Mouse (Mus musculus) cerebellum, adult 18-20 months (tissue): Measurements from ENCODE around the gene Fnbp1l.

Experiments used
- DNase-seq, 2 experiments: peaks; one replicate each; pipeline ENCODE4 v3.0.0; 2021

The Fnbp1l gene

DNA sequence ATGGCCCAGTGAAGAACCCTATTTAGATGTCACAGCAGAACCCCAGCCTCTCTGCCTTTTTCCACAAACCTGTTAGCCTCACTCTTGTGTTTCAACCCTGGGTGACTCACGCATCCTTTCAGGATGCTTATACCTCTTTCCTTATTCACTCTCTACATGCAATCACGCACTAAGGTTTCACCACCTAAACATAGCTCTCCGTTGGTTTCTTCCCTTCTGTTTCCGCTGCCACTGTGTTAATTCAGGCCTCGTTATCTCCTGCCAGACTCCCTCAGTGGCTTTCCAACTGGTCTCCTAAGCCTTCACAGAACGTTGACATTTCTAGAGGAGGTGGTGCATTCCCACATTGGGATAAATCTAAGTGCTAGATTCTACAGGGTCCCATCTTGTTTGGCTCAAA, 128.9 kb downstream of the Fnbp1l start:
- no peak for DNase-seq
